Mouse (Mus musculus) kidney, embryonic 16.5 days (tissue): Measurements from ENCODE around the gene Coq8a. TPM values are rescaled to one million over a fixed set of nuclear protein-coding genes. Genes with fewer than 3 reads are reported as not detected.

Experiments used
- ATAC-seq: fragments of 200-750 bp; cut with Nextera tagmentation; 2 replicates; pipeline ENCODE4 v1.8.0; 2017; ENCODE audit warnings: moderate TSS enrichment; ENCODE audit not compliant: low FRiP score, low TSS enrichment
- H3K27ac ChIP-seq: fragments of 300-500 bp; sonication (generic); 2 replicates; pipeline ENCODE4 v1.5.1; 2014; ENCODE audit warnings: low read length
- H3K27me3 ChIP-seq: fragments of 300-500 bp; sonication (generic); 2 replicates; pipeline ENCODE4 v1.6.1; 2014; ENCODE audit warnings: low read length, control low read depth, mixed read lengths; ENCODE audit not compliant: insufficient read depth
- H3K36me3 ChIP-seq: fragments of 300-500 bp; sonication (generic); 2 replicates; pipeline ENCODE4 v1.6.1; 2014; ENCODE audit warnings: low read length, control low read depth, mixed read lengths; ENCODE audit not compliant: insufficient read depth
- H3K4me1 ChIP-seq: fragments of 300-500 bp; sonication (generic); 2 replicates; pipeline ENCODE4 v1.6.1; 2014; ENCODE audit warnings: low read length, control low read depth, mixed read lengths; ENCODE audit not compliant: insufficient read depth
- H3K4me2 ChIP-seq: fragments of 300-500 bp; sonication (generic); replicated peaks from 2 replicates; pipeline ENCODE4 v1.6.1; 2014; ENCODE audit warnings: low read depth, low read length
- H3K4me3 ChIP-seq: fragments of 300-500 bp; sonication (generic); 2 replicates; pipeline ENCODE4 v1.5.1; 2014; ENCODE audit warnings: mild to moderate bottlenecking, low read length
- H3K9ac ChIP-seq: fragments of 300-500 bp; sonication (generic); replicated peaks from 2 replicates; pipeline ENCODE4 v1.6.1; 2014; ENCODE audit warnings: low read length
- H3K9me3 ChIP-seq: fragments of 300-500 bp; sonication (generic); 2 replicates; pipeline ENCODE4 v1.6.1; 2016; ENCODE audit warnings: low read length, control low read depth
- WGBS: fragments of 180-500 bp; shearing (Covaris S2); extraction: QIAGEN DNeasy Blood & Tissue Kit; methylation state at CpG from one replicate; pipeline ENCODE4 v1.1.7; 2014; 5-methylcytosine and 5-hydroxymethylcytosine counted together
- polyA plus RNA-seq: library from polyadenylated mRNA; unstranded; fragments of >200 nt; fragmentation: Nextera tagmentation; extraction: Ambion mirVana; gene quantifications from 2 replicates; pipeline ENCODE4 v1.2.1, GENCODE M21; 2015

The Coq8a gene
- polyA plus RNA-seq, 1 experiment from 2014 or later, result 21.8 TPM

GRCm38 (mm10) chr1:180191651-180192220 lies 7.7 kb downstream of the Coq8a start:
- H3K36me3 ChIP-seq, result no peaks in the 10 kb centered on the region
- H3K4me3 ChIP-seq, result no peak overlapping the region
- no peaks in the 10 kb centered on the region for H3K27me3 ChIP-seq
- WGBS, result 56% methylated on average over 7 of the region's 7 CpGs
- peaks cover 7% of the 10 kb centered on the region for H3K4me1 ChIP-seq
- H3K9ac ChIP-seq, result no peak overlapping the region
- no peak for ATAC-seq
- no peaks in the 10 kb centered on the region for H3K9me3 ChIP-seq
- H3K4me2 ChIP-seq, result no peak overlapping the region
- H3K27ac ChIP-seq, result no peak overlapping the region

GRCm38 (mm10) chr1:180191112-180191511 lies 8.3 kb downstream of the Coq8a start:
- peaks cover 7% of the 10 kb centered on the region for H3K4me1 ChIP-seq
- H3K36me3 ChIP-seq, result no peaks in the 10 kb centered on the region
- 73% methylated on average over 8 of the region's 8 CpGs for WGBS
- H3K9me3 ChIP-seq, result no peaks in the 10 kb centered on the region
- H3K9ac ChIP-seq, result no peak overlapping the region
- H3K4me3 ChIP-seq, result no peak overlapping the region
- no peaks in the 10 kb centered on the region for H3K27me3 ChIP-seq
- no peak overlapping the region for H3K27ac ChIP-seq
- no peak for ATAC-seq
- H3K4me2 ChIP-seq, result no peak overlapping the region

- 64% methylated on average over 4 of the region's 4 CpGs for WGBS
- ATAC-seq, result no peak
Measured at GRCm38 (mm10) chr1:180188951-180189350, 10.5 kb downstream of the Coq8a start.

GRCm38 (mm10) chr1:180186371-180186770 lies 13.0 kb downstream of the Coq8a start:
- ATAC-seq, result no peak
- 75% methylated on average over 3 of the region's 3 CpGs for WGBS
- Histone ChIP-seq H3K27ac (no peak overlapping the region), H3K4me2 (no peak overlapping the region), H3K4me1 (no peaks in the 10 kb centered on the region), H3K9ac (no peak overlapping the region), H3K27me3 (no peaks in the 10 kb centered on the region), H3K4me3 (no peak overlapping the region), H3K36me3 (no peaks in the 10 kb centered on the region), H3K9me3 (no peaks in the 10 kb centered on the region)

More at GRCm38 (mm10) chr1:180188951-180189350, 10.5 kb downstream of the Coq8a start:
- Histone ChIP-seq H3K36me3 (no peaks in the 10 kb centered on the region), H3K9me3 (no peaks in the 10 kb centered on the region), H3K27ac (no peak overlapping the region), H3K4me1 (no peaks in the 10 kb centered on the region), H3K4me3 (no peak overlapping the region), H3K27me3 (no peaks in the 10 kb centered on the region), H3K9ac (no peak overlapping the region), H3K4me2 (no peak overlapping the region)

GRCm38 (mm10) chr1:180185877-180186276 lies 13.5 kb downstream of the Coq8a start:
- no peak overlapping the region for H3K4me2 ChIP-seq
- H3K27me3 ChIP-seq, result no peaks in the 10 kb centered on the region
- no peak for ATAC-seq
- no peaks in the 10 kb centered on the region for H3K36me3 ChIP-seq
- H3K9ac ChIP-seq, result no peak overlapping the region
- H3K4me1 ChIP-seq, result no peaks in the 10 kb centered on the region
- no peak overlapping the region for H3K4me3 ChIP-seq
- H3K9me3 ChIP-seq, result no peaks in the 10 kb centered on the region
- no peak overlapping the region for H3K27ac ChIP-seq
- 62% methylated on average over 5 of the region's 5 CpGs for WGBS

GRCm38 (mm10) chr1:180184768-180185167 lies 14.6 kb downstream of the Coq8a start:
- H3K4me3 ChIP-seq, result no peak overlapping the region
- no peak for ATAC-seq
- H3K27me3 ChIP-seq, result no peaks in the 10 kb centered on the region
- H3K4me1 ChIP-seq, result no peaks in the 10 kb centered on the region
- no peaks in the 10 kb centered on the region for H3K9me3 ChIP-seq
- H3K9ac ChIP-seq, result no peak overlapping the region
- H3K27ac ChIP-seq, result no peak overlapping the region
- no peak overlapping the region for H3K4me2 ChIP-seq
- WGBS, result 46% methylated on average over 7 of the region's 7 CpGs
- no peaks in the 10 kb centered on the region for H3K36me3 ChIP-seq

- whole genome bisulfite sequencing, result 87% methylated on average over 6 of the region's 6 CpGs
- H3K4me1 ChIP-seq, result no peaks in the 10 kb centered on the region
- no peaks in the 10 kb centered on the region for H3K27me3 ChIP-seq
Measured at GRCm38 (mm10) chr1:180183525-180184159, 15.8 kb downstream of the Coq8a start.

GRCm38 (mm10) chr1:180182731-180183130 lies 16.7 kb downstream of the Coq8a start:
- WGBS, result 54% methylated on average over 3 of the region's 3 CpGs
- Histone ChIP-seq H3K36me3 (no peaks in the 10 kb centered on the region), H3K4me1 (no peaks in the 10 kb centered on the region), H3K4me3 (no peak overlapping the region), H3K9ac (no peak overlapping the region), H3K9me3 (no peaks in the 10 kb centered on the region), H3K27ac (peak overlapping the region; percentile 13; the same call in 1 of the 2 replicates), H3K4me2 (no peak overlapping the region), H3K27me3 (no peaks in the 10 kb centered on the region)
- ATAC-seq, result peak; percentile 13; the same call in 1 of the 2 replicates

More at GRCm38 (mm10) chr1:180183525-180184159, 15.8 kb downstream of the Coq8a start:
- Histone ChIP-seq H3K9me3 (no peaks in the 10 kb centered on the region), H3K27ac (no peak overlapping the region), H3K4me3 (no peak overlapping the region), H3K4me2 (no peak overlapping the region), H3K9ac (no peak overlapping the region), H3K36me3 (no peaks in the 10 kb centered on the region)
- no peak for ATAC-seq

- ATAC-seq, result no peak
- H3K9ac ChIP-seq, result no peak overlapping the region
- H3K4me3 ChIP-seq, result no peak overlapping the region
- WGBS, result 90% methylated on average over 9 of the region's 9 CpGs
- no peak overlapping the region for H3K27ac ChIP-seq
- no peaks in the 10 kb centered on the region for H3K4me1 ChIP-seq
- H3K27me3 ChIP-seq, result no peaks in the 10 kb centered on the region
- no peaks in the 10 kb centered on the region for H3K9me3 ChIP-seq
- no peak overlapping the region for H3K4me2 ChIP-seq
- no peaks in the 10 kb centered on the region for H3K36me3 ChIP-seq
Measured at GRCm38 (mm10) chr1:180181966-180182319, 17.5 kb downstream of the Coq8a start.

- Histone ChIP-seq H3K27ac (no peak overlapping the region), H3K9me3 (no peaks in the 10 kb centered on the region), H3K27me3 (no peaks in the 10 kb centered on the region), H3K9ac (no peak overlapping the region), H3K4me1 (no peaks in the 10 kb centered on the region), H3K4me2 (no peak overlapping the region), H3K4me3 (no peak overlapping the region), H3K36me3 (no peaks in the 10 kb centered on the region)
- 85% methylated on average over 7 of the region's 7 CpGs for WGBS
- 0 out of 2 replicates have a peak, but pooled peaks have one; percentile 43 for ATAC-seq
Measured at GRCm38 (mm10) chr1:180181304-180181965, 18.0 kb downstream of the Coq8a start.
